Mouse (Mus musculus): ENCODE measurements around the gene Zfp317. TPM values are rescaled to one million over a fixed set of nuclear protein-coding genes. Genes with fewer than 3 reads are reported as not detected.
"Not testable (repeated sequence)": the region's sequence is repeated elsewhere in the genome, so short reads cannot be mapped to it uniquely, and the experiment has no call there.

Zfp317 gene
- polyA plus RNA-seq (2015; fragmentation: Nextera tagmentation; extraction: Ambion mirVana), result 16.4 and 19.0 TPM in 2 replicates

DNA sequence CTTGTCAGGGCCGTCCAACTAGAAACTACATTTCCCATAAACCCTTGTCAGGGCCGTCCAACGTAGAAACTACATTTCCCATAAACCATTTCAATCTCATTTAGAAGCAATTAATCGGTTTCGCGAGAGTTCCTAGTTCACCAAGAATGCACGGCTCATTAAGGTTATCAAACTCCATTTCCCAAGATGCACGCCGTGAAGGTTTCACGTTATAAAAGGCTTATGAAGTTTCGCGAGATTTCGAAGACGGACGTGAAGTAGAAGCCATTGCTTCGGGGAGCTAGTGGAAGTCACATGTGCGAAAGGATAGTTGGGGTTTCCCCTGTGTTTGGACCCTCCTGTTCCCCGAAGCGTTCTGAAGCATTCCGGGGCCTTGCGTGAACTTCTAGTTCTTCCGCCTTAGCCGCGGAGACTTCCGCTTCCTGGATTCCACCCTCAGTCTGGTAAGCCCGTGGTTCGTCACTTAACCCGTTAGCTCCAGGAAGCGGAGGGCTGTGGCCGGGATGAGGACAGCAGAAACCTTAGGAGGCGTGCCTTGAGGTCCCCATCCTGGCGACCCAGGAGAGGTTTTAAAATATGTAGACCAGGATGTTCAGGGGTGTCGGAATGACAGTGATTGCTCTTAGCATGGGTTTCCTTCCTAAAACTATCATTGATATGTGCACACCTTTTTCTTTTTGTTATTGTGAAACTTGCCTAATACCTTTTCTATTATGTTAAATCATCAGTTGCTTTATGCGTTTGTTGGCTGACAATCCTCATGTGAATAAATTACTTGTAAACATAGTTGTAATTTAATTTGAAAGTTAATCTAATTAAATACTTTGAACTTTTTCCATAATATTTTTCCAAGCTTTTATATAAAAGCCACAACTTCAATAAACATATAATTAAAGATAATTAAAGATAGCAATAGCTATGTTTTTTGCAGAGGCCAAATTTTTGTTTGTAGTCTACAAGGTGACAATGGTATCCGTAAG, at the start of gene Zfp317:
Zfp317 (plus strand) TSS at position 260 of the 980 bp plus-strand sequence.
- peak within 1 kb of the TSS; percentile 94 for H3K27ac ChIP-seq
- 3% methylated on average over 35 of the region's 35 CpGs for WGBS
- peak; percentile 96 for ATAC-seq (replicated peaks; ENCODE audit: insufficient number of reproducible peaks, insufficient read depth, low FRiP score, low read depth)

DNA sequence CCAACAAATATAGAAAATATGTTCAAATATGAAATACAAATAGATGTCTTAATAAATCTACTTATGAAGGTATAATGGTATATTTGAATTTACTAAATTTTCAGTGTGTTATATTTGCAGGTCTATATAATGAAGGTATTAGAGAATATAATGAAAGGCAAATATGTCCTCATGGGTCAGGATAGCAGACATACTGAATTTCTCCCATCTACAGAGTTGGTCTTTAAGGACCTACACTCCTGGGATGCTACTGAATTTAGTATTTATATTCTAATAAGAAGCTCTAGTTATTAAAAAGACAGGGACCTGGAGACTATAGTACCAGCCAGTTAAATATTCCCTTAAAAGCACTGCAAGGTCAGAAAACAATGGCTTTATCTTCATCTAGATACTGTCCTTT, 39.6 kb upstream of the Zfp317 start, which contains the start of gene Olfr855:
Olfr855 (plus strand) TSS at position 301 of the 400 bp plus-strand sequence.
- Histone ChIP-seq H3K9ac (no peak within 1 kb of the TSS), H3K9me3 (replicated peaks) (no peaks in the 10 kb centered on the region), H3K4me3 (no peak within 1 kb of the TSS), H3K27me3 (no peaks in the 10 kb centered on the region), H3K27ac (no peak within 1 kb of the TSS), H3K4me1 (replicated peaks) (no peaks in the 10 kb centered on the region), H3K36me3 (no peaks in the 10 kb centered on the region), H3K4me2 (no peak within 1 kb of the TSS)
- ATAC-seq (replicated peaks; ENCODE audit: insufficient number of reproducible peaks, insufficient read depth, low FRiP score, low read depth), result no peak

More for the DNA sequence above, at the start of gene Zfp317:
- peak within 1 kb of the TSS; percentile 77 for H3K4me3 ChIP-seq
- H3K4me1 ChIP-seq (replicated peaks), result no peaks in the 10 kb centered on the region
- no peaks in the 10 kb centered on the region for H3K27me3 ChIP-seq
- H3K9me3 ChIP-seq (replicated peaks), result no peaks in the 10 kb centered on the region
- H3K4me2 ChIP-seq, result peak within 1 kb of the TSS; percentile 61
- H3K9ac ChIP-seq, result peak within 1 kb of the TSS; percentile 68
- no peaks in the 10 kb centered on the region for H3K36me3 ChIP-seq

DNA sequence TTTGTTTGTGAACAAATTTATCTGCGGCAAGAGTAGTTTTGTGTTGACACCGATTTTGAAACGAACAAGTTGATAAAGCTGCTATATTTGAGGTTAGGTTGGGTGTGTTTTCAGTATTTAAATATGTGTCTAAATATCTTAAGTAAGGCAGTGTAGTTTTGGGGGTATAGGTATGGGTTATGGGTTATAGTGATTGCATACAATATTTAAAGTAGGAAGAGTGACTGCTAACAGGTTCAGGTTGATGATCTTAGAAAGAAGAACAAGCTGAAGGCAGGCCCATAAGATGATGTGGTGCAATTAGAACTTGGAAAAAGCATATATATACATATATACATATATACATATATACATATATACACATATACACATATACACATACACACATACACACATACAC, 605 bp upstream of the Zfp317 start:
- Histone ChIP-seq H3K27me3 (no peaks in the 10 kb centered on the region), H3K4me2 (no peak overlapping the region), H3K9ac (no peak overlapping the region), H3K4me1 (replicated peaks) (no peaks in the 10 kb centered on the region), H3K4me3 (no peak overlapping the region), H3K36me3 (no peaks in the 10 kb centered on the region), H3K9me3 (replicated peaks) (no peaks in the 10 kb centered on the region), H3K27ac (no peak overlapping the region)
- 94% methylated on average over 3 of the region's 3 CpGs for WGBS
- no peak for ATAC-seq (replicated peaks; ENCODE audit: insufficient number of reproducible peaks, insufficient read depth, low FRiP score, low read depth)

GRCm38 (mm10) chr9:19629574-19629973, 7.7 kb downstream of the Zfp317 start:
- Histone ChIP-seq H3K27me3 (no peaks in the 10 kb centered on the region), H3K27ac (no peak overlapping the region), H3K4me3 (no peak overlapping the region), H3K9me3 (replicated peaks) (no peaks in the 10 kb centered on the region), H3K4me2 (no peak overlapping the region), H3K36me3 (peaks cover 15% of the 10 kb centered on the region), H3K4me1 (replicated peaks) (no peaks in the 10 kb centered on the region), H3K9ac (no peak overlapping the region)
- no peak for ATAC-seq (replicated peaks; ENCODE audit: insufficient number of reproducible peaks, insufficient read depth, low FRiP score, low read depth)

DNA sequence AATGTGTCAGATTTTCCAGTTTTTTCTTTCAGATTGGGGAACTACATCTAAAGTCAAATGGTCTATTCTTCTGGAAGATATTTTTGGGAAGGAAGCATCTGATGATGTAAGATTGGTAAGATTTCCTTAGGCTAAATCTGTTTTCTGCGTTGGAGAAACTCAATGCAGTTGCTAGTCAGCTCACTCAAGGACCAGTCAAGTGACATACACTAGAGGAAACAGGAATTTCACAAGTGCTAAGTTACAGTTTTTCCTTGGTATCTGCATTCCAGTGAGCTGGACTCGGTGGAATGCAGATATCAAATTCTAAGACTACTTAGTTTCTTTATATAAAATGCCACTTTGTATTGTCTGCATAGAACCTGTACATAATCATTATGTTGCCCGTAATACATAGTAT, 23.3 kb downstream of the Zfp317 start:
- H3K27me3 ChIP-seq, result no peaks in the 10 kb centered on the region
- no peaks in the 10 kb centered on the region for H3K4me1 ChIP-seq (replicated peaks)
- no peak overlapping the region for H3K9ac ChIP-seq
- peaks cover 67% of the 10 kb centered on the region for H3K36me3 ChIP-seq
- H3K4me3 ChIP-seq, result no peak overlapping the region
- H3K4me2 ChIP-seq, result no peak overlapping the region
- H3K27ac ChIP-seq, result no peak overlapping the region
- no peak for ATAC-seq (replicated peaks; ENCODE audit: insufficient number of reproducible peaks, insufficient read depth, low FRiP score, low read depth)
- 82% methylated on average over 3 of the region's 3 CpGs for WGBS
- H3K9me3 ChIP-seq (replicated peaks), result no peaks in the 10 kb centered on the region

GRCm38 (mm10) chr9:19690281-19690680, 68.4 kb downstream of the Zfp317 start:
- no peak for ATAC-seq (replicated peaks; ENCODE audit: insufficient number of reproducible peaks, insufficient read depth, low FRiP score, low read depth)
- Histone ChIP-seq H3K9me3 (replicated peaks) (no peaks in the 10 kb centered on the region), H3K4me1 (replicated peaks) (no peaks in the 10 kb centered on the region), H3K36me3 (no peaks in the 10 kb centered on the region), H3K9ac (no peak overlapping the region), H3K4me3 (no peak overlapping the region), H3K27me3 (no peaks in the 10 kb centered on the region), H3K27ac (no peak overlapping the region), H3K4me2 (no peak overlapping the region)
- 86% methylated on average over 6 of the region's 6 CpGs for WGBS

- no peak overlapping the region for H3K4me3 ChIP-seq
- H3K9me3 ChIP-seq (replicated peaks), result no peaks in the 10 kb centered on the region
- no peaks in the 10 kb centered on the region for H3K36me3 ChIP-seq
- H3K9ac ChIP-seq, result no peak overlapping the region
- no peak overlapping the region for H3K4me2 ChIP-seq
- no peaks in the 10 kb centered on the region for H3K4me1 ChIP-seq (replicated peaks)
- 78% methylated on average over 1 of the region's 1 CpGs for WGBS
- no peak for ATAC-seq (replicated peaks; ENCODE audit: insufficient number of reproducible peaks, insufficient read depth, low FRiP score, low read depth)
- H3K27me3 ChIP-seq, result no peaks in the 10 kb centered on the region
- no peak overlapping the region for H3K27ac ChIP-seq
Measured at GRCm38 (mm10) chr9:19691426-19691825, 69.5 kb downstream of the Zfp317 start.

- Histone ChIP-seq H3K4me2 (no peak overlapping the region), H3K4me3 (no peak overlapping the region), H3K27ac (no peak overlapping the region), H3K36me3 (no peaks in the 10 kb centered on the region), H3K9ac (no peak overlapping the region), H3K27me3 (no peaks in the 10 kb centered on the region), H3K4me1 (replicated peaks) (no peaks in the 10 kb centered on the region), H3K9me3 (replicated peaks) (no peaks in the 10 kb centered on the region)
- WGBS, result 51% methylated on average over 2 of the region's 2 CpGs
- ATAC-seq (replicated peaks; ENCODE audit: insufficient number of reproducible peaks, insufficient read depth, low FRiP score, low read depth), result no peak
Measured at GRCm38 (mm10) chr9:19692430-19692829, 70.5 kb downstream of the Zfp317 start.

DNA sequence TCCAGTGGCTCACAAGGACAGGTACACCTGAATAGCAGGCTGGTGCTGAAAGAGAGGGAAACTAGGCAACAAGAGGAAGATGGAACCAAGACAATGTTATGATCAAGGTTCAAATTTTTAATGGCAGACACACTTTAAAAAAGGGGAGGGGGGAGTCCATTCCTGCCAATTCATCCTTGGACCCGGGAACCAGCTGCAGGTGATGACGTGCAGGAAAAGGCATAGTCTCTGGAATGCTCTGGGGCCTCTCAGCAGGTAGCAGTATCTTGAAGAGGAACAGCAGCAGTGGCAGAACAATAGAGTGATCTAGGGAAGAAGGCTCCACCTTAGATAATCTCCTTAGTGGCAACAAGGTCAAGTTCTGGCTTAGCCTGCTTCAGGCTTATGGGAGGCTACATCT, 72.4 kb downstream of the Zfp317 start:
- H3K4me3 ChIP-seq; H3K4me1 ChIP-seq (replicated peaks); H3K9ac ChIP-seq; H3K27me3 ChIP-seq; H3K4me2 ChIP-seq; H3K27ac ChIP-seq; H3K9me3 ChIP-seq (replicated peaks); H3K36me3 ChIP-seq; ATAC-seq (replicated peaks; ENCODE audit: insufficient number of reproducible peaks, insufficient read depth, low FRiP score, low read depth): not testable (repeated sequence)
- 47% methylated on average over 2 of the region's 2 CpGs for WGBS

- H3K4me3 ChIP-seq; H3K27ac ChIP-seq; H3K27me3 ChIP-seq; H3K9me3 ChIP-seq (replicated peaks); H3K4me1 ChIP-seq (replicated peaks); H3K36me3 ChIP-seq; ATAC-seq (replicated peaks; ENCODE audit: insufficient number of reproducible peaks, insufficient read depth, low FRiP score, low read depth); H3K9ac ChIP-seq; H3K4me2 ChIP-seq: not testable (repeated sequence)
- 71% methylated on average over 9 of the region's 9 CpGs for WGBS
Measured at GRCm38 (mm10) chr9:19694898-19695379, 73.0 kb downstream of the Zfp317 start.

Data from heart, embryonic 15.5 days (tissue).